Mouse (Mus musculus): ENCODE results near the gene Ddrgk1. TPM values are rescaled to one million over a fixed set of nuclear protein-coding genes. Genes with fewer than 3 reads are reported as not detected.

Ddrgk1 gene
- 14.4 and 21.2 TPM in 2 replicates for total RNA-seq (2014; rRNA removed)
- polyA plus RNA-seq (2015; fragmentation: Nextera tagmentation; extraction: Ambion mirVana) = 83.3 and 90.6 TPM in 2 replicates

DNA sequence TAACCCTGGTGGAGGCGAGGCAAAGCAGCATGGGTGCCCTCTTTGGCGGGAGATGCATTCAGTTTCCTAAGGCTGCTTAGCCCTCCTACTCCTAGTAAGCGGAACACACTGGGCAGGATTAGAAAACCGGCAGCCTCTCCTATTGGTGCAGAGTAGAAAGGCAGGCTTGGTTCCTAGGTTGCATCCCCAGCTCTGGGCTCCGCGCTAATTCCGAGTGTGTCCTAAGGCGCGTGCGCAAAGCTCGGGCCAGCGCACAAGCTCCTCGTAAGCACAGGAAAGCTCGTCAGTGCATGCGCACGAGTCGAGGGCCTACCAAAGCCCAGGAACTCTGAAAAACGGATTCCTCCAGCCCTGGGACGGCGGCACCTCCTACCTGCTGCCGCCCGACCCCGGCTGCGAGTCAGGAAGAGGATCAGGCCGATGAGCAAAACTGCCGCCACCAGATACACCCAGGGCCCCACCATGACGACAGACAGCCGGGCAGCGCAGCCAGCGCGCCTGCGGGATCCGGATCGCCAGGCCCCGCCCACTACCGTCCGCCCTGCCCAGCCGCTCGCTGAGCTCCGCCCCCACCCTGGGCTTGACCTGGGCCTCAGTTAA is at the start of gene Ddrgk1:
Gene Ddrgk1, minus strand, starts transcription at position 558 of the 600 bp plus-strand sequence.
- WGBS = under 1% methylated on average over 40 of the region's 40 CpGs

DNA sequence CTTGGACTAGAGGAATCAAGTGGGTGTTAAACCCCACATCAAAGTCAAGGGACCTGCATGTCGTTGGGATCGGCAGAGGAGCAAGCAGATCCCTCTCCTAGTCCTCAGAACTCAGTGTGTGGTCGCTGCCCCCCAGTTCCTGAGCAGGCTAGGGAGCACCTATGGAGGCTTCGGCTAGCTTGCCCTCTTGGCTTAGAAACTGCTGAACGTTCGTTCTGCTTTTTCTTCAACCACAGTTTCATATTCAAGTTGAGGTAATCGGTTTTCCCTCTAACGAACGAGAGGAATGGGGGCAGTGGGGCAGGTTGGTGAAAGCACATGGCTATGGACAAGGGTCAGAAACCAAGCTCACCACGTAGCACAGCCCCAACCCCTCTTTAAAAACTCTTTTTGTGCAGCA is 42.6 kb upstream of the Ddrgk1 start:
- no peaks in the 10 kb centered on the region for H3K9me3 ChIP-seq (ENCODE audit: low read length)
- no peak for DNase-seq (ENCODE audit: low spot score)
- no peak for ATAC-seq
- H3K4me2 ChIP-seq (ENCODE audit: low read depth, low read length) = no peak overlapping the region
- H3K4me3 ChIP-seq (ENCODE audit: low read length) = no peak overlapping the region
- no peaks in the 10 kb centered on the region for H3K4me1 ChIP-seq (ENCODE audit: insufficient read depth, low read length)
- no peak overlapping the region for H3K27ac ChIP-seq
- no peak for TF ChIP-seq CTCF (IDR thresholded peaks at IDR 0.05; ENCODE audit: low read depth)
- H3K27me3 ChIP-seq (ENCODE audit: insufficient read depth, low read length) = no peaks in the 10 kb centered on the region
- peaks cover 43% of the 10 kb centered on the region for H3K36me3 ChIP-seq (ENCODE audit: insufficient read depth, low read length)
- 70% methylated on average over 10 of the region's 10 CpGs for WGBS
- no peak overlapping the region for H3K9ac ChIP-seq (replicated peaks; ENCODE audit: low read length)

More for the DNA sequence above, at the start of gene Ddrgk1:
- Histone ChIP-seq H3K4me3 (ENCODE audit: low read length) (peak within 1 kb of the TSS; percentile 42), H3K4me1 (ENCODE audit: insufficient read depth, low read length) (peaks cover 7% of the 10 kb centered on the region; the same call in 1 of the 2 replicates), H3K27me3 (ENCODE audit: insufficient read depth, low read length) (no peaks in the 10 kb centered on the region), H3K9me3 (ENCODE audit: low read length) (no peaks in the 10 kb centered on the region), H3K27ac (peak within 1 kb of the TSS; percentile 96), H3K4me2 (ENCODE audit: low read depth, low read length) (peak within 1 kb of the TSS; percentile 61), H3K9ac (replicated peaks; ENCODE audit: low read length) (peak within 1 kb of the TSS; percentile 61), H3K36me3 (ENCODE audit: insufficient read depth, low read length) (peaks cover 17% of the 10 kb centered on the region)
- TF ChIP-seq CTCF (IDR thresholded peaks at IDR 0.05; ENCODE audit: low read depth) = peak; percentile 53
- peak; percentile 98 for DNase-seq (ENCODE audit: low spot score)
- peak; percentile 97 for ATAC-seq

- Histone ChIP-seq H3K4me1 (ENCODE audit: insufficient read depth, low read length) (no peaks in the 10 kb centered on the region), H3K27me3 (ENCODE audit: insufficient read depth, low read length) (no peaks in the 10 kb centered on the region), H3K27ac (no peak overlapping the region), H3K9ac (replicated peaks; ENCODE audit: low read length) (no peak overlapping the region), H3K9me3 (ENCODE audit: low read length) (no peaks in the 10 kb centered on the region), H3K4me3 (ENCODE audit: low read length) (no peak overlapping the region), H3K36me3 (ENCODE audit: insufficient read depth, low read length) (peaks cover 38% of the 10 kb centered on the region), H3K4me2 (ENCODE audit: low read depth, low read length) (no peak overlapping the region)
- DNase-seq (ENCODE audit: low spot score) = no peak
- ATAC-seq = no peak
- WGBS = 80% methylated on average over 4 of the region's 4 CpGs
- no peak for TF ChIP-seq CTCF (IDR thresholded peaks at IDR 0.05; ENCODE audit: low read depth)
These were observed 42.1 kb upstream of the Ddrgk1 start for GRCm38 (mm10) chr2:130706602-130707001.

- Histone ChIP-seq H3K4me1 (ENCODE audit: insufficient read depth, low read length) (no peaks in the 10 kb centered on the region), H3K36me3 (ENCODE audit: insufficient read depth, low read length) (peaks cover 24% of the 10 kb centered on the region), H3K4me3 (ENCODE audit: low read length) (no peak overlapping the region), H3K27me3 (ENCODE audit: insufficient read depth, low read length) (no peaks in the 10 kb centered on the region), H3K4me2 (ENCODE audit: low read depth, low read length) (no peak overlapping the region), H3K9me3 (ENCODE audit: low read length) (no peaks in the 10 kb centered on the region), H3K9ac (replicated peaks; ENCODE audit: low read length) (no peak overlapping the region), H3K27ac (no peak overlapping the region)
- 78% methylated on average over 6 of the region's 6 CpGs for WGBS
- ATAC-seq = no peak
- TF ChIP-seq CTCF (IDR thresholded peaks at IDR 0.05; ENCODE audit: low read depth) = no peak
- no peak for DNase-seq (ENCODE audit: low spot score)
These were observed 40.7 kb upstream of the Ddrgk1 start for GRCm38 (mm10) chr2:130705178-130705577.

DNA sequence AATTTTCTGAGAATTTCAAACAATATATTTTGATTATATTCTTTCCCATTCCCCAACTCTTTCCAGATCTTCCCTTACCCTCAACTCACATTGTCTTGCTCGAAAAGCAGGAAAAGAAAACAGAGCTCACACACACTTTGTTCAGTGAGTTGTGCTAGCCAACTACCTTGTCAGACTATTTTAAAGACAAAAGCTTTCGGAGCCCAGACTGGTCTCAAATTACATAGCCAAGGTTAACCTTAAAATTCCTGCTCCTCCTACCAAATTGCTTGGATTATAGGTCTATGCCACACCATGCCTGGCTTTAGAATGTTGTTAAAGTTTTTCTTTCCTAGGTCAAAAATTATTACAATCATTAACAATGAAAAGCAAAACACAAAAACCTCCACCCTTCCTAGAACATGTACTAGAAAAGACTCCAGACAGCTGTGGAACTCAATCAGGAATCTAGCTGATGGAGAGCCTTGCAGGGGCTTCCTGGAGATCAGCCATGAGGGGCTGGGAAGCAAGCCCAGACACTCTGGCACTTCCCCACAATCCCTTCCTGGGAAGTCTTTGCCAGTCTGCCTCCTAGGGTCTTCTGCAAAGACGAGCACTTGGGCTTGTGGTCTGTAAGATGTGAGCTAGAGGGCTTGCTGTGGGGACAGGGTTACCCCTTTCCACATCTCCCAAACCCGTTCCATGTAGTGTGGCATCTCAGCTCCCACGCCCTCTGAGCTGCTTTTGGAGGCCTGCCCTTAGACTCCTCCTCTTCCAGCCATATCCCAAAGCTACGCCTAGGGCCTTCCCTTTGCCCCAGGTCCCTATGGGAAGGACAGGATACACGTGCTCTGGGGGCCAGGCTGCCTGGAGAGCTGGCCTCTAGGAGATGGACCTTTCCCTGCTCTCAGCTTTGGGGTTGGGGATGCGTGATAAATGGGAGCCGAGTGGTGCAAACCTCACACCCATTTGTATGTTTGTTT is 39.9 kb upstream of the Ddrgk1 start:
- Histone ChIP-seq H3K4me3 (ENCODE audit: low read length) (no peak overlapping the region), H3K27me3 (ENCODE audit: insufficient read depth, low read length) (no peaks in the 10 kb centered on the region), H3K27ac (peak overlapping the region; percentile 45; the same call in 1 of the 2 replicates), H3K9me3 (ENCODE audit: low read length) (no peaks in the 10 kb centered on the region), H3K4me2 (ENCODE audit: low read depth, low read length) (no peak overlapping the region), H3K9ac (replicated peaks; ENCODE audit: low read length) (no peak overlapping the region), H3K4me1 (ENCODE audit: insufficient read depth, low read length) (no peaks in the 10 kb centered on the region), H3K36me3 (ENCODE audit: insufficient read depth, low read length) (peaks cover 16% of the 10 kb centered on the region)
- WGBS = 49% methylated on average over 9 of the region's 9 CpGs
- TF ChIP-seq CTCF (IDR thresholded peaks at IDR 0.05; ENCODE audit: low read depth) = no peak
- ATAC-seq (peak; percentile 57; the same call in 1 of the 2 replicates), DNase-seq (ENCODE audit: low spot score) (peak; percentile 66)

DNA sequence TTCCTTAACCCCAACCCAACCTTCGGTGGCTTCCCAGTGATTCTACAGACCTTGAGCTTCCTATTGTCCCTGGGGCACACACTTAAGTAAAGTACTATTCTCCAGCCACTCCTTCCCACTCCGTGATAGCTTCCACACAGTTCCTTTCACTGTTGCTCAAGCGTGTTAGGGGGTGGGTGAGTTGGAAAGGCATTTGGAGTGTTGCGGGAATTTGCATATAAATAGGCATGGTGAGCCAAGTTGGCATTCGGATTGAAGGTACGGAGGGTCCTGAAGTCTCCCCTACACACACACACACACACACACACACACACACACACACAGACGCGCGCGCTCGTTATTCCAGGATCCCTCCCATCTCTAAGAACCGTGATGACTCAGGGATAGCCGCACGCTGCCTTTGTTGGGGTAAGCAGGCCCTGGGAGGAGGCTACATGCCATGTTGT is 33.4 kb upstream of the Ddrgk1 start:
- Histone ChIP-seq H3K4me1 (ENCODE audit: insufficient read depth, low read length) (peaks cover 4% of the 10 kb centered on the region; the same call in 1 of the 2 replicates), H3K9ac (replicated peaks; ENCODE audit: low read length) (peak overlapping the region; percentile 46; the same call in 1 of the 2 replicates), H3K9me3 (ENCODE audit: low read length) (no peaks in the 10 kb centered on the region), H3K27me3 (ENCODE audit: insufficient read depth, low read length) (0 out of 2 replicates have a peak, but pooled peaks cover 10% of the 10 kb centered on the region), H3K4me2 (ENCODE audit: low read depth, low read length) (peak overlapping the region; percentile 100), H3K36me3 (ENCODE audit: insufficient read depth, low read length) (no peaks in the 10 kb centered on the region), H3K27ac (no peak overlapping the region), H3K4me3 (ENCODE audit: low read length) (peak overlapping the region; percentile 56)
- no peak for TF ChIP-seq CTCF (IDR thresholded peaks at IDR 0.05; ENCODE audit: low read depth)
- under 1% methylated on average over 14 of the region's 14 CpGs for WGBS
- peak; percentile 11 for DNase-seq (ENCODE audit: low spot score)
- peak; percentile 8; the same call in 1 of the 2 replicates for ATAC-seq

All from hindbrain, postnatal 0 days (tissue).